Mouse (Mus musculus) retina, postnatal 1 day (tissue): ENCODE measurements around the gene Olfr742.

Source experiments
- DNase-seq: peaks from one replicate; pipeline ENCODE4 v3.0.0-alpha.2; 2012

Gene Olfr742

GRCm38 (mm10) chr14:50503300-50503699, at the start of gene Olfr742:
Olfr742 (plus strand) TSS chr14:50503600.
- DNase-seq = no peak

GRCm38 (mm10) chr14:50472438-50472837, 31.0 kb upstream of the Olfr742 start, which contains the start of gene Olfr741:
Olfr741 (plus strand) TSS chr14:50472738.
- DNase-seq = no peak

- DNase-seq = no peak
These were observed 25.0 kb upstream of the Olfr742 start for GRCm38 (mm10) chr14:50478406-50478805.

GRCm38 (mm10) chr14:50521539-50521938, 18.1 kb downstream of the Olfr742 start, which contains the start of gene Olfr743:
Olfr743 (plus strand) TSS chr14:50521839.
- no peak for DNase-seq

- no peak for DNase-seq
These were observed 49.3 kb downstream of the Olfr742 start for GRCm38 (mm10) chr14:50552734-50553133.
